Mouse (Mus musculus) ES-E14 (cell line): ENCODE data around the gene Nptx2. TPM values are rescaled to one million over a fixed set of nuclear protein-coding genes. Genes with fewer than 3 reads are reported as not detected.

Source experiments
- DNase-seq: peaks from one replicate; pipeline ENCODE4 v3.0.0-alpha.2; 2013; ENCODE audit warnings: low read depth, low spot score
- H3K27ac ChIP-seq: 2 replicates; pipeline ENCODE4 v1.5.1; 2012; ENCODE audit warnings: low read depth, mild to moderate bottlenecking, low read length, moderate library complexity, mixed read lengths; ENCODE audit not compliant: poor library complexity, insufficient read depth, severe bottlenecking
- H3K36me3 ChIP-seq: 2 replicates; pipeline ENCODE4 v1.6.1; 2012; ENCODE audit warnings: mild to moderate bottlenecking, low read length, moderate library complexity, mixed read lengths; ENCODE audit not compliant: control insufficient read depth, poor library complexity, insufficient read depth, severe bottlenecking
- H3K4me1 ChIP-seq, 2 experiments: fragments of 150-350 bp in 1 of 2; sonication (generic) in 1 of 2; 2 replicates each; pipeline ENCODE4 v1.6.1; 2012; ENCODE audit warnings: low read length in 2 of 2, mild to moderate bottlenecking in 1 of 2, mixed read lengths in 1 of 2; ENCODE audit not compliant: control insufficient read depth in 2 of 2, insufficient read depth in 2 of 2, poor library complexity in 1 of 2
- H3K4me3 ChIP-seq, 2 experiments: fragments of 150-350 bp in 1 of 2; sonication (generic) in 1 of 2; 2 replicates each; pipeline ENCODE4 v1.5.1; 2012; ENCODE audit warnings: low read length in 2 of 2, low read depth in 1 of 2, mild to moderate bottlenecking in 1 of 2, mixed read lengths in 1 of 2; ENCODE audit not compliant: insufficient read depth in 1 of 2, poor library complexity in 1 of 2, severe bottlenecking in 1 of 2
- H3K9ac ChIP-seq: 2 replicates; pipeline ENCODE4 v1.6.1; 2012; ENCODE audit warnings: low read depth, mild to moderate bottlenecking, low read length, mixed read lengths; ENCODE audit not compliant: poor library complexity, insufficient read depth, severe bottlenecking
- H3K9me3 ChIP-seq: fragments of 150-350 bp; sonication (generic); 2 replicates; pipeline ENCODE4 v1.6.1; 2012; ENCODE audit warnings: low read depth, mild to moderate bottlenecking, low read length; ENCODE audit not compliant: control insufficient read depth, insufficient read depth
- CHD2 ChIP-seq: IDR thresholded peaks from 2 replicates; pipeline ENCODE4 v1.6.1; 2014; ENCODE audit warnings: mild to moderate bottlenecking, low read depth, low read length, inconsistent platforms
- HCFC1 ChIP-seq: IDR thresholded peaks from 2 replicates; pipeline ENCODE4 v1.6.1; 2012; ENCODE audit warnings: low read length, inconsistent platforms, borderline replicate concordance; ENCODE audit not compliant: insufficient read depth
- MAFK ChIP-seq: IDR thresholded peaks from 2 replicates; pipeline ENCODE4 v1.6.1; 2014; ENCODE audit warnings: mild to moderate bottlenecking, low read depth, low read length, inconsistent platforms; ENCODE audit not compliant: insufficient read depth
- ZC3H11A ChIP-seq: IDR thresholded peaks from 2 replicates; pipeline ENCODE4 v1.6.1; 2012; ENCODE audit warnings: low read depth, mild to moderate bottlenecking, inconsistent platforms, low read length, borderline replicate concordance
- ZNF384 ChIP-seq: IDR thresholded peaks from 2 replicates; pipeline ENCODE4 v1.6.1; 2012; ENCODE audit warnings: low read depth, low read length, inconsistent platforms
- in situ Hi-C, 2 experiments: fragments of 600-800 bp; cut with MboI; formaldehyde crosslinking; loops; one replicate each; pipeline ENCODE4 v1.15.1; 2025; ENCODE audit warnings: low sequenced_read_pairs in 2 of 2, inconsistent platforms in 1 of 2; ENCODE audit not compliant: unreplicated experiment in 2 of 2
- total RNA-seq: library from RNA; depleted of rRNA; stranded (reverse); fragments of 300-350 nt; gene quantifications from 2 replicates; pipeline ENCODE4 v1.2.3, GENCODE M21; 2012; rRNA removed

The Nptx2 gene
- total RNA-seq, 1 experiment, result 58.9 TPM

DNA sequence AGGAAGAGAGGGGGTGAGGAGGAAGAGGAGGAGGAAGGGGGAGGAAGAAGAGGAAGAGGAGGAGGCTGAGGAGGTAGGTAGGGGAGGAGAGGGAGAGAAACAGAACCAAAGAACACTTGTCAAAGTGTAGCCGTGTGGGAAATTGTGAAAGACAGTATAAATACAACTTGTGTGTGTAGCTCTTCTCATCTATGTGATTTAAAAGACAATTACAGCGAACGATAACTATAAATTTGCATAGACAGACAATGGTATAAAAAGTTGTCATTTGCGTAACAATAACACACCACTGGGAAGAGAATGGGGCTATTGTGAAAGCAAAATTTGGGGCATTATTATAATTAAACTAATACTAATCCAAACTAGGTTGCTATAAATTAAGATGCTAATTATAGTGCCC is 20.0 kb downstream of the Nptx2 start:
- Histone ChIP-seq H3K9ac (no peak overlapping the region), H3K4me1 (peaks cover 0 to 3% of the 10 kb centered on the region in 2 experiments; a peak in 1 of 4 replicates), H3K4me3 (no peak overlapping the region), H3K27ac (no peak overlapping the region), H3K9me3 (no peaks in the 10 kb centered on the region), H3K36me3 (no peaks in the 10 kb centered on the region)
- in situ Hi-C loops, result no loop called here
- no peak for DNase-seq
- TF ChIP-seq CHD2, result no peak
- TF ChIP-seq HCFC1, result no peak
- TF ChIP-seq MAFK, result no peak
- TF ChIP-seq ZC3H11A, result no peak

DNA sequence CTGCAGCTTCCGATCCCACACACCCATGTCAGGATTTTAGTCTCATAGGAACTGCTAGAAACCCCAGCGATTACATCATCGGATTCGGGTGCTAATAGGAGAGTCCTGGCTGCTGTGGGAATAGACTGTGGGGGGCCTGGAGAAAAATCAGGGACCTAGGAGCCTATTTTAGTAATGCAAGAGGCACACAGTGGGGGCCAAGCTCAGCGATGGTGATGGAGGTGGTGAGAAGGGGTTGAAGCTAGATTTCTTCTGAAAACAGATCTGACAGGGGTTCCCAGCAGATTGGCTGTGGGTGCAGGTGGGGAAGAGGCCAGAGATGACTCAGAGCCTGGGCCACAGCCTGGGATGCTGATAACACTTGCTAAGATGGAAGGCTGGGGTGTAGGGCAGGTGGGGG is 39.4 kb downstream of the Nptx2 start:
- Histone ChIP-seq H3K27ac (no peak overlapping the region), H3K9me3 (no peaks in the 10 kb centered on the region), H3K36me3 (no peaks in the 10 kb centered on the region), H3K9ac (no peak overlapping the region), H3K4me3 (no peak overlapping the region), H3K4me1 (no peaks in the 10 kb centered on the region)
- TF ChIP-seq ZC3H11A (no peak), CHD2 (no peak), ZNF384 (no peak), HCFC1 (no peak), MAFK (no peak)
- in situ Hi-C loops, result no loop called here
- DNase-seq, result no peak

DNA sequence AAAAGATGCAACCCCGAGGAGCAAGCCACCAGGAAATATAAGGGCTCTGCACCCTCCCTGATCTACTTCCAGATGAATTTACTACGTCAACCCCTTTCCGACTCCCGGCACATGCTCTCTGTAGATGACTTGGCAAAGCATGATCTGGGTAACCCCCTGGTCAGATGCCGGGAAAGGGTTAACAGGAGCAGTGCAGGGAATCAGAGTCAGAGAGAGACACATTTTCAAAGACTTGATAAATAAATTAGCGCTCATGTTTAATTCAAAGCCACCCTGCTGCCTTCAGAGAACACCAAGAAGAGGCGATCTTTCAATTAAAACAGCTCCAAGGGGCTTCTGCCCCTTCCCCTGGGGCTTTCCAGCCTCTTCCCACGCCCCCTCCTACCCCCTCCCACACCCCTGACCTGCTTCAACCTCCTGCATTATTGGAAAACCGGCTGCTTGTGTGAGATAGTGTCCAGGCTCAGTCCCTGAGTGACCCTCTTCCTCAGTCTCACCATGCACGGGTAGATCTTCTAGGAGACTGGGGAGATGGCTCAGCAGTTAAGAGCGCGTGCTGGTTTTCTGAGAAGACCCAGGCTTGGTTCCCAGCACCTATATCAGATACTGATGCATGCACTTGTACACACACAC is 45.7 kb downstream of the Nptx2 start:
- no peaks in the 10 kb centered on the region for H3K4me1 ChIP-seq
- in situ Hi-C loops, result no loop called here

DNA sequence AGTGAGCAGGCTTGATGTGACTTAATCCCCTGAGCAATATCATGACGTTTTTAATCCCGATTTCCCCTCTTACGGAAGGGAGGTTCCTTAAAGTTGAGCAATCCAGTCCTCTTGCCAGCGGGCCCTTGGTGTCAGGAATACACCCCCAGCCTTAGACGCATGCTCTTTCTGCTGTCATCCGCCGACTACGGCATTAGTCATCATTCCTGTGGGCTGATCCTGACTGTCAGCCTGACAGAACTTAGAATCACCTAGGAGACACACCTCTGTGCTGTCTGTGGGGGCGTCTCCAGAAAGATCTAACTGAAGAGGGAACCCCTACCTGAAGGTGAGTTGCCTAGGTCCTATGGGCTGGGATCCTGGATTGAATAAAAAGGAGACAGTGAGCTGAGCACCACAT is 49.1 kb downstream of the Nptx2 start:
- H3K9ac ChIP-seq, result no peak overlapping the region
- H3K27ac ChIP-seq, result no peak overlapping the region
- no peak for DNase-seq
- no peak overlapping the region for H3K4me3 ChIP-seq
- no peaks in the 10 kb centered on the region for H3K9me3 ChIP-seq
- H3K36me3 ChIP-seq, result no peaks in the 10 kb centered on the region
- H3K4me1 ChIP-seq, result no peaks in the 10 kb centered on the region
- TF ChIP-seq MAFK (no peak), ZC3H11A (no peak), HCFC1 (no peak), CHD2 (no peak), ZNF384 (no peak)
- in situ Hi-C loops, result no loop called here

More for the DNA sequence above, 45.7 kb downstream of the Nptx2 start:
- no peaks in the 10 kb centered on the region for H3K36me3 ChIP-seq
- TF ChIP-seq ZC3H11A (no peak), ZNF384 (no peak), MAFK (no peak), HCFC1 (no peak), CHD2 (no peak)
- H3K9me3 ChIP-seq, result no peaks in the 10 kb centered on the region
- H3K4me3 ChIP-seq, result no peak overlapping the region
- no peak overlapping the region for H3K9ac ChIP-seq
- no peak for DNase-seq
- H3K27ac ChIP-seq, result no peak overlapping the region

Other genes starting within 250 kb of the Nptx2 start
- 0.69 and 1.4 TPM in 2 replicates for gene Baiap2l1, start 187.8 kb upstream of the Nptx2 start, total RNA-seq
- gene Tmem130, start 215.9 kb downstream of the Nptx2 start, total RNA-seq, result 1.4 and 2.1 TPM in 2 replicates
- gene Trrap, start 221.8 kb downstream of the Nptx2 start, total RNA-seq, result 104 and 105 TPM in 2 replicates